Mouse (Mus musculus): ENCODE measurements around the gene Gm21970.

Gene Gm21970

GRCm38 (mm10) chr16:91372577-91373472, 18.7 kb upstream of the Gm21970 start, which contains the start of gene Ifnar2:
TSS of gene Ifnar2 (plus strand) at chr16:91372783.
- peak; percentile 74 to 82 for DNase-seq (ENCODE audit: low spot score in 2 of 2)

DNA sequence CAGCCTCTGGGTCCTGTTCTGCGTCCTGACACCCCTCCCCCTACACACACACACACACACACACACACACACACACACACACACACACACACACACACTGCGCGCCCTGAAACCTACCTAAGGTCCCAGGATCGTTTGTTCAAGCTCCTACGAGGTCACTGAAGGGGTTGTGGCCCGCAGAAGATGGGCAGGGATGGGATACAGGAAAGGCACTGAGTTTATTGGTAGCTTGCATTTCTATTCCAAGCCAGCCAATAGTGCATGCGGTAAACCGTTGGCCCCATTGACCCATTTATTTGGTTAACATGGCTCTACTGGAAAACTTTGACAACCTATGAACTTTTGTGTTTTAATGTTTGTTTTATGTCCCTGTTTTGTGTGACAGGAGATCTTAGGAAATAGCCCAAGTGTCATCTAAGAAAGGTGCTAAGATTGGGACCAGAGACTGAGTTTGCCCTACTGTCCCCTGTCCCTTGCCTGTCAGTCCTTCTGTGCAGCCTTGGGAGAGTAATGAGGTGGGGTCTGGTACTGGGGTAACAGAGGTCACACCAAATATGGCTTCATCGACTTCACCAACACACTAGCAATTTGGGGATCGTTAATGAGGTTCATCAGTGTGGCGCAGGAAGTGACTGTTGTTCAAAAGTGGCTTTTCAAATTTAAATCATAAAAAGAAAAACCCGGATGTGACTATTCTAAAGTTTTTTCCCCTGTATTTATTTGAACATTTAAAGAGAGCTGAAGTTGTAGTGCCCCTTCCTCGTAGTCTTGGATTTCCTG, 17.9 kb upstream of the Gm21970 start:
- DNase-seq (ENCODE audit: low spot score in 2 of 2) = no peak

- no peak for DNase-seq (ENCODE audit: low spot score in 2 of 2)
Observed at GRCm38 (mm10) chr16:91374253-91374634, 17.3 kb upstream of the Gm21970 start.

DNA sequence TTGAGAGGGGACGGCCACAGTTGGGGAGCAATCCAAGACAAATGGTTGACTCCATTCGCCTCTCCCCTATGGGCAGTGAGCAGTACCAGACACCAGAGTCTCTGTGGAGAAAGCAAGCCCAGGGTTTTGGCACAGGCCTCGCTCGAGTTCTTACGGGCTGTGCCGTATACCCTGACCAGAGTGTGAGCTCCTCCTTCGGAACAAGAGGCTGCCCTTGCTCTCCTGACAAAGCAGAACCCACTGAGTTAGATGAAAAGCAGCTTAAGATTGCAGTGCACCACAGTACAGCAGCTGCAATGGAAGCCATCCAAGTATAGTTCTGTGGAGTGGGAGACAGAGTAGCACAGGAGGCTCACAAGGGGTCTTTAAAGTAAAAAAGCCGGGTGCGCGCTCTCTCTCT, 14.8 kb upstream of the Gm21970 start:
- no peak for DNase-seq (ENCODE audit: low spot score in 2 of 2)

GRCm38 (mm10) chr16:91378431-91378986, 13.0 kb upstream of the Gm21970 start:
- DNase-seq (ENCODE audit: low spot score in 2 of 2) = no peak

DNA sequence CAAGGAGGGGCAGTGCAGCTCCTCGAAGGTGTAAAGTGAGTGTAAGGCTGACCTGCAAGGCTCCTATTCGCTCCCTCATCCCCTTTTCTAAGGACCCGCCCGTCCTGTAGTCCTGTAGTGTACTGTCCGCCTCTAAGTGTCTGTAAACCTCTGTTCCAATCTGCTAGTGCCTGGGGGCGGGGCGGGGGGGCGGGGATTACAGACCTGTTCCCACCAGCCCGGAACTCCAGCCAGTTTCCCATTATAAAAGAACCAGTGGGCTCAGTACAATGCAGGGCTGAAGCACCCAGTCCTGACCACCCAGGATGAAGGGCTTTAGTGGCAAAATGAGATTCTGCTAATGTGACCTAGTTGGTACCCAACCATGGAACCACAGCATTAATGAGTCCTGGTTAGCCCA, 12.5 kb upstream of the Gm21970 start:
- no peak for DNase-seq (ENCODE audit: low spot score in 2 of 2)

- DNase-seq (ENCODE audit: low spot score in 2 of 2) = no peak
Observed at GRCm38 (mm10) chr16:91379412-91379811, 12.1 kb upstream of the Gm21970 start.

DNA sequence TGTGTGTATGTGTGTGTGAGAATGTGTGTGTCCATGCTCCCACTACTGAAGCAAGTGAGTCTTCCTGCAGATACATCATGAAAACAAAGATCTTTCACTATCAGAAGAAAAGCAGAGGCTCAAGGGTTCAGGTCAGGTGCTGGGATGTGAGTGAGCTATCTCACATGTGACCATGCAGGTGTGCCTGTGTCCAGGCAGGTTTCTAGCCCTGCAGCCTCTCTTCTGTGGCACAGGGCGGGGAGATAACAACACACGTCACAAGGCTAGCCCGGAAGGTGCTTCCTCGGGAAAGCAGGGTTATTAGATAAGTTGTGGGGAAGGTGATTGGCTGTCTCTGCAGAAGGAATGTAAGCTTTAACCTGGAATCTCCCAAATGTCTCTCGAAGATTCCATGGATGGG, 11.4 kb upstream of the Gm21970 start:
- DNase-seq (ENCODE audit: low spot score in 2 of 2) = no peak

DNA sequence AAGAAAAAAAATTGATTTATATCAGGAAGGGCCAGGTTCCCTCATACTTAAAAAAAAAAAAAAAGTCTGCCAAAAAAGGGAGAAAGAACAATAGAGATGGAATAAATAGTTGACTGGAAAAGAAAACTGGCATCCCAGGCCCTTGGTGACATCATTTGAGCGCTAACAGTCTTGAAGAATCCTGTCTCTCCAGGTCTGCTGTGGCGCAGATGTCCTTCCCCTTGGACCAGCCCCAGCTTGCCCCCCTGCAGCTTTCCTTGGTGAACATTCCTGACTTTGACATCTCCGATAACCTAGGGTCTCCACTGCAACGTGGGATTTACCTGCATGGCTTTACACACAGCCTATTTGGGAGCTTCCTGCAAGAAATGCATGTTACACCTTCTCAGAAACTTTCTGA, 9.9 kb upstream of the Gm21970 start:
- no peak for DNase-seq (ENCODE audit: low spot score in 2 of 2)

GRCm38 (mm10) chr16:91382261-91382790, 9.2 kb upstream of the Gm21970 start:
- no peak for DNase-seq (ENCODE audit: low spot score in 2 of 2)

- no peak for DNase-seq (ENCODE audit: low spot score in 2 of 2)
Observed at GRCm38 (mm10) chr16:91384221-91384620, 7.3 kb upstream of the Gm21970 start.

- no peak for DNase-seq (ENCODE audit: low spot score in 2 of 2)
Observed at GRCm38 (mm10) chr16:91385621-91386020, 5.9 kb upstream of the Gm21970 start.

DNA sequence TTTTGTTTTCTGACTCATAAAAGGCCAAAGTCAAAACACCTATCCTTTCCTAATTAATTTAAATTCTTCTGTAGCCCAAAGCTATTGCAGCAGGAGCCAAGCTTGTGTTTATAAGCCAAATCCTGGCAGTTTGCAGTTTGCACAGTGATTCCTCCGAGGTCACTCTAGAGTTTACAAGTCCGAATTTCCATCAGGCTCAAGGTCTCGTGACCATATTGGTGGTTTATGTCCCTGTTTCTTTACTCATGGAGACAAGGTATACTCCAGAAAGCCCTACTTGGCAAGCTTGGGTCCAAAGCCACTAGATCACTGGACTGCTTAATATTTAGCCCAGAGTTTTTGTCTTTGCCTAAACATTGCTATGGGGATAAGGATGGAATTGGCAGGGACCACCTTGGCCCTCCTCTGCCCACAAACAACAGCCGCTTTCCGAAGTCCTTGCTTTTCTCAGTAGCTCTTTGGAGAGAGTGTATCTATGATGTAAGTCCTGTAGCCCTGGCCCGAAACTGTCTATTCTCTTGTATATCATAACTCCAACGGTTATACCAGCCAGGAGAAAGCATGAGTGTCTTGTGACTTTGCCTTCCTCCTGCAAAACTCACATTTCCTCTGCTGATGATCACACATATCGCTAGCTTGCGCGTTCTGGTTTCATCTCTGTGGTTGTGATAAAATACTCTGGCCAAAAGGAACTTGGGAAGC, 5.0 kb upstream of the Gm21970 start:
- DNase-seq (ENCODE audit: low spot score in 2 of 2) = no peak

GRCm38 (mm10) chr16:91387121-91387486, 4.4 kb upstream of the Gm21970 start:
- no peak for DNase-seq (ENCODE audit: low spot score in 2 of 2)

GRCm38 (mm10) chr16:91390100-91390499, 1.4 kb upstream of the Gm21970 start:
- DNase-seq (ENCODE audit: low spot score in 2 of 2) = no peak

- no peak for DNase-seq (ENCODE audit: low spot score in 2 of 2)
Observed at GRCm38 (mm10) chr16:91394826-91395410, 3.4 kb downstream of the Gm21970 start.

DNA sequence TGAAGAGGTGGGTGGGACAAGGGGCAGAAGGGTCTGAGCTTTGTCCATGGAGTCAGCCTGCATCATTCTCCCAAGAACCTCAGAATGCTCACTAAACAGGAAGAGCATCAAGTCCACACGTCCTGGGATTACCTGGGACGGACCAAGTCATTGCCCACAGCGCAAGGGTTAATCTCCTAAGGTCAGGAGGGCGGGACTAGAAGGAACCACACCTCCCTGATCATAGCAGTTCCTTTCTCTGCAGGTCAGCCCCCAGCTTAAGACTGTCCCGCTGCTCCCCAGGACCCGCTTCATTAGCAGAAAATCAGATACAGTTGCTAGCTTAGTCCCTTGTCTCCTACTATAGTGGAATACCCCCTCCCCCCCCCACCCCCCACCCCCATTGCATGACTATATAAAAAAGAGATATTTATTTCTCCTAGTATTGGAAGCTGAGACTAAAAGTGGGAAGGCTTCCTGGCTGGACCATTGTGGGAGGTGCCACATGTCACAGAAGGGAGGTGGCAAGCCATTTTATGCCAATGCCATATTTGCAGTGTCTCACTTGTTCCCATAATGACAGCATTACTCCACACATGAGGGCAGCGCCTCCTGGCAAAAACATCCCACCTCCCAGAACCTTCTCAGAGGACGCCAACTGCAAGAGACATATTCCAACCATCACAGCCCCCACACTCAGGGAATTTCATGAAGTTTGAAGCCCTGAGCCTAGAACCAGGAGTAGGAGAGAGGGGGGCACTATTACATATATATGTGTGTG, 4.3 kb downstream of the Gm21970 start:
- no peak for DNase-seq (ENCODE audit: low spot score in 2 of 2)

DNA sequence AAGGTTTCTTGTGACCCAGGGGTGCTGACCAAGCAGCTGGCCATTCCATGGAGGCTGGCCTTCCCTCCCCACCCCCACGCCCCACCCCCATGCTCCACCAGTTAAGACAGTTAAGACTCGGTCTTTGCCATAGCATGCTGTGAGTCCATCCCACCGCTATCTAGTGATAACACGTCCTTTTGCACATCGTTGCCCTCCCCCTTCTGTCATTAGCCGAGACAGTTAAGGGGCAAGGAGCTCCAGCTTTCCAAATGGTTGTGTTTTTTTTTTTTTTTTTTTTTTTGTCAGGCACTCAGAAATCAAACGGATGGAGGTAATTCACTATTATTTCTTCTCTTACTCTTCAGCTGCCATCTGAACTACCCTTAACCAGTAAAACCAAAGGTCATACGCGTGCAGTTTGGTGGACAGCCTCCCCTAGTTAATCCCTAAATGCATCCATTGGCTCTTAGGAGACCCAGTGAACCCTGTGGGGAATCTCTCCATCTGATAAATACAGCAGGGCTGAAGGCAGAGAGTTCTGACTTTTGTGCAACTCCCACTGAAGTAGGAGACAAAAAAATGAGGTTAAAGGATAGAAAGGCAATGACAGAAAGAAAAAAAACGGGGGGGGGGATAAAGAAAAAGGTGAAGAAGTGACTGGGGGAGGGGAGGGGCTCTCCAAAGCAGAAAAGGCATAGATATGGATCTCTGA, 5.5 kb downstream of the Gm21970 start:
- DNase-seq (ENCODE audit: low spot score in 2 of 2) = no peak

DNA sequence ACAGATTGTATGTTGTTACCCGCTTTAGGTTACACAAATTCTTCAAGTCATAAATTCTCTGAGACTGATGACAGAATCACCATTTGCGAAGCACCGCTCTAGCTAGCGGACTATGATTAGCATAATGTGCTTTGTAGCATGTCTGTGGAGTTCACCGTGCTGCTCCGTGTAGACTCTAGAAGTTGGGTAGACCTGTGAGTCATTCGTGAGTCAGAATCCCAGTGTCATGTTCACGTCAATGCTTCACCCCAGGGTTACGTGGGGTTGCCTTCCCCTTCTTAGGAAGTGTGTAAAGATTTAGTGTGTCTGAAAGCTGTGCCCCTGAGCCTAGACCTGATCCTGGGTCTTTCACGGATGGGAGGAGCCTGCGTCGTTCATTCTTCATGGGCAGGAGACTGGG, 6.5 kb downstream of the Gm21970 start:
- DNase-seq (ENCODE audit: low spot score in 2 of 2) = no peak

GRCm38 (mm10) chr16:91398944-91399343, 7.4 kb downstream of the Gm21970 start:
- DNase-seq (ENCODE audit: low spot score in 2 of 2) = no peak

All from urinary bladder, postnatal 4 days (tissue).